Mouse (Mus musculus): Measurements from ENCODE around the gene Arxes2.
"Not testable (repeated sequence)": the region's sequence is repeated elsewhere in the genome, so short reads cannot be mapped to it uniquely, and the experiment has no call there.

- not testable (repeated sequence) for TF ChIP-seq CTCF (IDR thresholded peaks at IDR 0.05; ENCODE audit: insufficient read depth, low read length); POLR2A (IDR thresholded peaks at IDR 0.05; ENCODE audit: borderline replicate concordance, extremely low read depth, low read depth, low read length)
Observed at GRCm38 (mm10) chrX:135993192-135993594, 431 bp upstream of the Arxes2 start.
